Mouse (Mus musculus): ENCODE measurements around the gene Cfap65. TPM values are rescaled to one million over a fixed set of nuclear protein-coding genes. Genes with fewer than 3 reads are reported as not detected.

Cfap65 gene
- total RNA-seq, 1 experiment from 2014 or later: not detected

- ATAC-seq (replicated peaks in 1 of 2; ENCODE audit: insufficient read depth in 1 of 2, low FRiP score in 2 of 2, low TSS enrichment in 1 of 2, low read depth in 1 of 2, poor library complexity in 2 of 2, severe bottlenecking in 2 of 2): no peak
Observed at GRCm38 (mm10) chr1:74892351-74893133, 42.9 kb downstream of the Cfap65 start.

GRCm38 (mm10) chr1:74891513-74891912 lies 43.9 kb downstream of the Cfap65 start:
- peak in 1 of 2 experiments; percentile 42; a peak in 1 of 4 replicates for ATAC-seq (replicated peaks in 1 of 2; ENCODE audit: insufficient read depth in 1 of 2, low FRiP score in 2 of 2, low TSS enrichment in 1 of 2, low read depth in 1 of 2, poor library complexity in 2 of 2, severe bottlenecking in 2 of 2)

GRCm38 (mm10) chr1:74885369-74886042 lies 49.9 kb downstream of the Cfap65 start, which contains the start of gene Fev:
Gene Fev (minus strand): TSS chr1:74885419.
- no peak for ATAC-seq (replicated peaks in 1 of 2; ENCODE audit: insufficient read depth in 1 of 2, low FRiP score in 2 of 2, low TSS enrichment in 1 of 2, low read depth in 1 of 2, poor library complexity in 2 of 2, severe bottlenecking in 2 of 2)

GRCm38 (mm10) chr1:74884196-74885141 lies 50.9 kb downstream of the Cfap65 start:
- ATAC-seq (replicated peaks in 1 of 2; ENCODE audit: insufficient read depth in 1 of 2, low FRiP score in 2 of 2, low TSS enrichment in 1 of 2, low read depth in 1 of 2, poor library complexity in 2 of 2, severe bottlenecking in 2 of 2): 0 out of 4 replicates have a peak, but pooled peaks of 1 of the 2 experiments have one; percentile 10

GRCm38 (mm10) chr1:74883441-74883840 lies 52.0 kb downstream of the Cfap65 start:
- ATAC-seq (replicated peaks in 1 of 2; ENCODE audit: insufficient read depth in 1 of 2, low FRiP score in 2 of 2, low TSS enrichment in 1 of 2, low read depth in 1 of 2, poor library complexity in 2 of 2, severe bottlenecking in 2 of 2): no peak

- no peak for ATAC-seq (replicated peaks in 1 of 2; ENCODE audit: insufficient read depth in 1 of 2, low FRiP score in 2 of 2, low TSS enrichment in 1 of 2, low read depth in 1 of 2, poor library complexity in 2 of 2, severe bottlenecking in 2 of 2)
Observed at GRCm38 (mm10) chr1:74882828-74883227, 52.6 kb downstream of the Cfap65 start.

GRCm38 (mm10) chr1:74882055-74882734 lies 53.2 kb downstream of the Cfap65 start:
- no peak for ATAC-seq (replicated peaks in 1 of 2; ENCODE audit: insufficient read depth in 1 of 2, low FRiP score in 2 of 2, low TSS enrichment in 1 of 2, low read depth in 1 of 2, poor library complexity in 2 of 2, severe bottlenecking in 2 of 2)

GRCm38 (mm10) chr1:74880785-74881360 lies 54.5 kb downstream of the Cfap65 start:
- ATAC-seq (replicated peaks in 1 of 2; ENCODE audit: insufficient read depth in 1 of 2, low FRiP score in 2 of 2, low TSS enrichment in 1 of 2, low read depth in 1 of 2, poor library complexity in 2 of 2, severe bottlenecking in 2 of 2): peak; percentile 51 to 55; a peak in 2 of 4 replicates

GRCm38 (mm10) chr1:74877199-74877598 lies 58.2 kb downstream of the Cfap65 start:
- ATAC-seq (replicated peaks in 1 of 2; ENCODE audit: insufficient read depth in 1 of 2, low FRiP score in 2 of 2, low TSS enrichment in 1 of 2, low read depth in 1 of 2, poor library complexity in 2 of 2, severe bottlenecking in 2 of 2): no peak

GRCm38 (mm10) chr1:74872218-74872617 lies 63.2 kb downstream of the Cfap65 start:
- peak in 1 of 2 experiments; percentile 36; a peak in 1 of 4 replicates for ATAC-seq (replicated peaks in 1 of 2; ENCODE audit: insufficient read depth in 1 of 2, low FRiP score in 2 of 2, low TSS enrichment in 1 of 2, low read depth in 1 of 2, poor library complexity in 2 of 2, severe bottlenecking in 2 of 2)

GRCm38 (mm10) chr1:74861783-74862182 lies 73.6 kb downstream of the Cfap65 start:
- ATAC-seq (replicated peaks in 1 of 2; ENCODE audit: insufficient read depth in 1 of 2, low FRiP score in 2 of 2, low TSS enrichment in 1 of 2, low read depth in 1 of 2, poor library complexity in 2 of 2, severe bottlenecking in 2 of 2): no peak

GRCm38 (mm10) chr1:74859223-74859984 lies 76.0 kb downstream of the Cfap65 start:
- ATAC-seq (replicated peaks in 1 of 2; ENCODE audit: insufficient read depth in 1 of 2, low FRiP score in 2 of 2, low TSS enrichment in 1 of 2, low read depth in 1 of 2, poor library complexity in 2 of 2, severe bottlenecking in 2 of 2): no peak

- ATAC-seq (replicated peaks in 1 of 2; ENCODE audit: insufficient read depth in 1 of 2, low FRiP score in 2 of 2, low TSS enrichment in 1 of 2, low read depth in 1 of 2, poor library complexity in 2 of 2, severe bottlenecking in 2 of 2): no peak
Observed at GRCm38 (mm10) chr1:74858805-74859204, 76.6 kb downstream of the Cfap65 start.

- ATAC-seq (replicated peaks in 1 of 2; ENCODE audit: insufficient read depth in 1 of 2, low FRiP score in 2 of 2, low TSS enrichment in 1 of 2, low read depth in 1 of 2, poor library complexity in 2 of 2, severe bottlenecking in 2 of 2): no peak
Observed at GRCm38 (mm10) chr1:74858171-74858719, 77.2 kb downstream of the Cfap65 start.

- no peak for ATAC-seq (replicated peaks in 1 of 2; ENCODE audit: insufficient read depth in 1 of 2, low FRiP score in 2 of 2, low TSS enrichment in 1 of 2, low read depth in 1 of 2, poor library complexity in 2 of 2, severe bottlenecking in 2 of 2)
Observed at GRCm38 (mm10) chr1:74857677-74858076, 77.7 kb downstream of the Cfap65 start.

- ATAC-seq (replicated peaks in 1 of 2; ENCODE audit: insufficient read depth in 1 of 2, low FRiP score in 2 of 2, low TSS enrichment in 1 of 2, low read depth in 1 of 2, poor library complexity in 2 of 2, severe bottlenecking in 2 of 2): no peak
Observed at GRCm38 (mm10) chr1:74857201-74857600, 78.2 kb downstream of the Cfap65 start.

Data from hematopoietic stem cell, adult 5-6 weeks (primary cell).